Mouse (Mus musculus) G1E (cell line): ENCODE data around the gene Pcsk4.

Source experiments
- CTCF ChIP-seq: IDR thresholded peaks from 2 replicates; pipeline ENCODE4 v1.5.1; 2012; ENCODE audit warnings: low read depth, low read length, inconsistent platforms, mixed read lengths
- POLR2AphosphoS5 ChIP-seq: IDR thresholded peaks from 2 replicates; pipeline ENCODE4 v1.6.1; 2012; ENCODE audit warnings: low read depth, low read length, inconsistent platforms; ENCODE audit not compliant: insufficient replicate concordance
- TAL1 ChIP-seq: conservative IDR thresholded peaks from 2 replicates; pipeline ENCODE4 v1.6.1; 2012; ENCODE audit warnings: low read depth, low read length, inconsistent platforms, mixed read lengths

GRCm38 (mm10) chr10:80322811-80323211 is 6.5 kb downstream of the Pcsk4 start:
- no peak for TF ChIP-seq TAL1
- no peak for TF ChIP-seq CTCF
- no peak for TF ChIP-seq POLR2AphosphoS5
